Mouse (Mus musculus) cerebellum, adult 18-20 months (tissue): ENCODE data around the gene Nfe2l1.

Source experiments
- DNase-seq, 2 experiments: peaks; one replicate each; pipeline ENCODE4 v3.0.0; 2021

The Nfe2l1 gene

DNA sequence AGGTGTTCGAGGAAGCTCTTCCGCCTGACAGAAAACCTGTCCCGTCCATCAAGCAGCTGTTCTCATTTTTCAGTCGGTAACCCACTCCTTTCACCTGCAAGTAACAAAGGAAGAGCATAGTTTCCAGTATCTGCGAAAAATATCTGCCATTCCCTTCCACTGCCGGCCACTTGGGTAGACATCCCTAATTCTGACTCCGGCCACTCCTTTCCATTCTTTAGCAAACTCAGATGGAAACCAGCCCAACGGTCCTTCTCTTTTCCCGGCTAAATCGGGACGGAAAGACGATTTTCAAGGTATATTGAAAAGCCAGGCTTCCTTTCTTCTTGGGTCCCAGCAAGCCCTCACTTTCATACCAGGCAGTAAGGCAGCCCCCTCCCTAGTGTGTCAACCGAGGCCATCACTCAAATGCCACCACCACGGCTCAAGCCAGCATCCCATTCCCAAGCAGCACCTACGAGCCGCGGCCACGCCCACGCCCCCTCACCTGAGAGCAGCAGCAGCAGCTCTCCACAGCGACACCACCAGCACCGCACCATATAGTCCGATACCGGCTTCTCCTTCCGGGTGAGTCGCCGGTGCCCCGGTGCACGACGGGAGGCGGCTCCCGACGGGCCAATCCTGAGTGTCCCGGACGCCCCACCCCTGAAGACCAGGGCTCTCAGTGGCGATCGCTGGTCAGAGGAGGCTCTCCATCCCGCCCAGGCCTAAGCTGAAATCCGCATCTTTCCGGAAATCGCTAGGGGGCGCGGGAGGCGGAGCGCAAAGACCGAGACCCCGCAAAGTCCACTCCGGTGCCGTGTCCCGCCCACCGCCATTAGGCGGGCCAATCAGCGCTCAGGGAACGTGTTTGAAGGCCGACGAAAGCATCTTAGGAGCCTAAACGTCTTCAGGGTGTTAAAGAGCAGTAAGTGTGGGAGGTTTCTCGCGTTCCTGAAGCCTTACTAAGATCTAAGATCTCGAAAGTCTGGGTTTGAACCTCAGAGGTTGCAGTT is 52.5 kb downstream of the Nfe2l1 start, which contains the start of gene Snx11:
Gene Snx11, minus strand, starts transcription at position 592 of the 995 bp plus-strand sequence.
- peak; percentile 100 for DNase-seq

- no peak for DNase-seq
Observed at GRCm38 (mm10) chr11:96776068-96776467, 53.7 kb downstream of the Nfe2l1 start.

DNA sequence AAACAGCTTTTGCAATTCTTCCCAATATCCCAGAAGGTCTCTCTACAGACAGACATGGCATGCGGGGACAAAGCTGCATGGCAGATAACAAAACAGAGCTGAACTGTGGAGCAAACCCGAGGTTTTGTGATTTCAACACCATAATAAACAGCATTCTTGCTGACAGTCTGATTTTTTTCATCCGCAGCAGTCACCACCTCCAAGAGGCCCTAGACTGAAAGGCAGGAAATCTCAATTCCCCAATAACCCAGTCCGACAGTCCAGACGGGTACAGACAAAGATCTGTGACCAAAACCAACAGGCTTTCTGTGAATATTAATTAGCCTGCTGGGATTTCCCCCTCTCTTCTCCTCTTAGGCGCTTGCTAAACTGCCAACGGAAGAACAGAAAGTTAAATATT is 54.1 kb downstream of the Nfe2l1 start:
- DNase-seq: no peak

GRCm38 (mm10) chr11:96775063-96775462 is 54.7 kb downstream of the Nfe2l1 start:
- no peak for DNase-seq

GRCm38 (mm10) chr11:96774536-96774935 is 55.2 kb downstream of the Nfe2l1 start:
- no peak for DNase-seq

- DNase-seq: no peak
Observed at GRCm38 (mm10) chr11:96772413-96772812, 57.4 kb downstream of the Nfe2l1 start.

DNA sequence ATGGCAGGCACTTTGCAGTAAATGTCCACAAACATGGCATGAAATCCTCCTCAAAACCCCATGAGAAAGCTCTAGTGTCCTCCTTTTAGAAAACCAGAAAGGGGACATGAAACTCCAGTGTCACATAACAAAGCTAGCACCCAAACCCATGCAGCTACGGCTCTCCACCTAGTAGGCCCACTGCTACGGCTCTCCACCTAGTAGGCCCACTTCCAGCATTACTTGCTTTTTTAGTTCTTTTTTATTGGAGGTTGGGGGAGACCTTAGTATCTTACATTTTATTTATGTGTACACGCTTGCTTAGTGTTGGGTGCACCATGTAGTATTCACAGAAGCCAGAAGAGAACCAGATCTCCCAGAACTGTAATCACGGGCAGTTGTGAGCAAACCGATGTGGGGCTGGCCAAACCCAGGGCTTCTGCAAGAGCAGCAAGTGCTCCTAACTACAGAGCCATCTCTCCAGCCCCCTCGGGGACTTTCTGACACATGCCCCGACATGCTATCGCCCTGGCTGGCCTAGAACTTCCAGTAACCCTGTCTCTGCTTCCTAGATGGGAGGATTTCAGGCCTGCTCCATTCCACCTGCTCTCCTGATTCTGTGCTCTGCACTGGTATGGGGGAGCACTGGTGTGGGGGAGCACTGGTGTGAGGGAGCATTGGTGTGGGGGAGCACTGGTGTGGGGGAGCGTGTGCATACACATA is 58.3 kb downstream of the Nfe2l1 start:
- no peak for DNase-seq

DNA sequence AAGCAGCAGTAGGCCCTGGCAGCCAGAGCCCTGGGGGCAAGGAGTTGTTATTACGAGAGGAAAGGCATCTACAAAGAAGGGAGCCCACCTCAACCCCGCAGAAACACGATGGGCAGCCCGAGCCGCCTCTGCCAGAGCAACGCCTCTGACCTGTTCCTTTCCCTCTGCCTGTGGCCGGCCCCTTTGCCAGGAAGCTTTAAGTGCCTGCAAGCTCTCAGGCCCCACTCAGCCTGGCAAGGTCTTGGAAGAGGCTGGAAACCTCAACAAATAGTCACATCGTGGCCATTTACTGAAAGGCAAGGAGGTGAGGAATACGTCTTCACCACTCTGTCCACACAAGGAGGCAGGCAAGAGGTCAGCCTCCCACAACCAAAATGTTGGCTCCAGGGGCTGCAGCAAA is 61.5 kb downstream of the Nfe2l1 start:
- no peak for DNase-seq
